Mouse (Mus musculus): ENCODE measurements at regions not wholly inside any gene's neighbourhood (a gene's known extent, or its start where the extent isn't known, plus 50 kb on each side); places are given as distances from the start of the nearest gene placed in this dataset.

DNA sequence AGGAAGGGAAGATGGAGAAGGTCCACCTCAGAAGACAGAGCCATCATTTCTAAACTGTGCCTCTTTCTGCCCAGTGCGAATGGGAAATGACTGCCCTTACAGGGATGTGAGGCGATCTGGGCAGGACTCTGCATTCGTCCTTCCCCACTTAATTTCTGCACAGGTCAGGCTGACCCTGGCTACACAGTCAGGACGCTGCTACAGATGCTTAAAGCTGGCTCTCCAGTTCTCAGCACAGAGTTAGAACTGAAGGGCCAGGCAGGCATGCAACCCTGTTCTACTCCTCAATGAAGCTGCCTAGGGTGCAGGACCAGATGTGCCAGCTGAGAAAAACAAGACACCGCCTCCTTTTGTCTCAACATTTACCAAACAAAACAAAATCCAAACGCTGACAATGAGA lies 132.1 kb downstream of the Cand1 start:
- TF ChIP-seq ELF1 (IDR thresholded peaks at IDR 0.05; ENCODE audit: low read depth, low read length) (no peak), POLR2A (IDR thresholded peaks at IDR 0.05; ENCODE audit: control insufficient read depth in 1 of 2, insufficient read depth in 1 of 2, low read depth in 1 of 2, low read length in 2 of 2, poor library complexity in 1 of 2) (no peak), CTCF (IDR thresholded peaks at IDR 0.05 in 2 of 3, conservative IDR thresholded peaks at IDR 0.05 in 1 of 3; ENCODE audit: control insufficient read depth in 1 of 3, insufficient read depth in 1 of 3, low read depth in 2 of 3, low read length in 3 of 3, poor library complexity in 1 of 3, severe bottlenecking in 1 of 3) (no peak), MAZ (IDR thresholded peaks at IDR 0.05; ENCODE audit: low read depth, low read length) (no peak), ZNF384 (IDR thresholded peaks at IDR 0.05; ENCODE audit: low read depth, low read length) (no peak), E2F4 (IDR thresholded peaks at IDR 0.05; ENCODE audit: borderline replicate concordance, low read depth, low read length) (no peak), GATA1 (IDR thresholded peaks at IDR 0.05; ENCODE audit: low read depth, low read length) (no peak), MAFK (IDR thresholded peaks at IDR 0.05; ENCODE audit: borderline replicate concordance, low read depth, low read length) (no peak)
